Mouse (Mus musculus): ENCODE results near the gene Matk.

The Matk gene

GRCm38 (mm10) chr10:81286586-81286985 is 33.9 kb downstream of the Matk start:
- no peak for DNase-seq (ENCODE audit: low spot score in 2 of 2)

DNA sequence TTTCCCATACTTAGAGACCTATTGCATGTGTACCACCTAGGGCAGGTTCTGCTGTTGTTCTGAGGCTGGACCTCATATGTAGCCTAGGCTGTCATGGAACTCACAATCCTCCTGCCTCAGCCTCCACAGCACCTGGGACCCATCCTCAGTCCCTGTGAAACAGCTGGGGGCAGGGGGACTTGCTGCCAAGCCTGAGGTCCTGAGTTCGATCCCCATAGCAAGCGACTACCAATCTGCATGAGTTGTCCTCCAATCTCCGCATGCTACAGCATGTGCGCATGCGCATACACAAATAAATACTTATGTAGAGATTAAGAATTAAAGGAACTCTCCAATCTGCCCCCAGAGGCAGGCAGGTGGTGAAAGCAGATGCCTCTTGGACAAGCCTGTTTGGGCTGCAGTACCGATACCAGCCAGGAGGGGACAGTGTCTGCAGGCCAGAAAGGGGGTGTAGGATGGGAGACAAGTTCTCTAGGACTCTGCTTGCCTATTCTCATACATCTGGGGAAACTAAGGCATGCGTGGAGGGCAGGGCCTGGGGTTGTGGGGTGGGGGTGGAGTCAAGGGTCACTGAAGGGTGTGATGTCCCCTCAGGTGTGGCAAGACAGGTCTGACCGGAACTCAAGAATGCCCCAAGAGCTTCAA is 34.9 kb downstream of the Matk start:
- DNase-seq (ENCODE audit: low spot score in 2 of 2): no peak

- DNase-seq (ENCODE audit: low spot score in 2 of 2): no peak
Observed at GRCm38 (mm10) chr10:81288601-81289000, 35.9 kb downstream of the Matk start.

GRCm38 (mm10) chr10:81289278-81289677 is 36.5 kb downstream of the Matk start:
- no peak for DNase-seq (ENCODE audit: low spot score in 2 of 2)

DNA sequence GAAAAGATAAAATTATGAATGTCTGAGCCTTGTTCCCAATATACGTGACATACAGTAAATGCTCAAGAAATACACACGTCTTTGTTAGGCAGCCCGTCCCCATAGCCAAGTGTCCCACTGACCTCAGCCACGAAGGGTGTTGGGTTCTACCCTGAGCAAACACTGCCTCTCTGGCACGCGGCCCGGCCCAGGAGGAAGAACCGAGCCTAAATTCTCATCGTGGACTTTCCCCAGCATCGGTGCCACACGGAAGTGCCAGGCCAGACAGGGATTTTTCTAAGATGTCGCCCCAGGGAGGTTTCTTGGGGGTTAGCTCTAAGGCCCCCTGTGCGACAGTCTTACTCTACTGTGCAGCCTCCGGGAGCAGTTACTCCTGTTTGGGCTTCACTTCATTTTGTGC is 37.1 kb downstream of the Matk start:
- DNase-seq (ENCODE audit: low spot score in 2 of 2): no peak

- DNase-seq (ENCODE audit: low spot score in 2 of 2): no peak
Observed at GRCm38 (mm10) chr10:81290698-81291460, 38.1 kb downstream of the Matk start.

DNA sequence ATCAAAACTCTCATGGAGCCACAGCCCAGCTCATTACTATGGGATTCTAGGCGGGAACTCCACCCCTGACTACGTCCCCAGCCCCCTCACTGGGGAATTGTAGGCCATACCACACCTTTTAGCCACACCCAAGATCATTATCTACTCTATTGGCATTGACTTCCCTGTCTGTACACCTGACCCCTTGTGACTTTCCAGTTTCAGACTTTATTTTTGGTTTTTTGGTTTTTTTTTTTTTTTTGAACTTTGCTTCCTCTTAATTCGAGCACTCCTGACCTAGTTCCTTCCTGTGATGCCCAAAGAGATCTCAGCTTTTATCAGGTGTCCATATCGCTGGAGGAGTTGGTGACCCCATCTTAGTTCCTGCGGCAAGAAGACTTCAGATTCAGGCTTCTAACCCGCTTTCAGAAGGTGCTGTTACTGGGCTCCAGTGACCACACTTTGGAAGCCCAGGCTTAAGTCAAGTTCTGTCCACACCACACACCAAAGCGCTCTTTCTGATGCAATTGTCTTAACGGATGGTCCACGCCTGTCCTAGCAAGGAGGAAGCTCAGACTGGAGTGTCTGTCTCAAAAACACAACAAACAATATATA is 38.9 kb downstream of the Matk start, which contains the start of gene Tjp3:
Gene Tjp3 (minus strand): TSS at position 71 of the 594 bp plus-strand sequence.
- no peak for DNase-seq (ENCODE audit: low spot score in 2 of 2)

DNA sequence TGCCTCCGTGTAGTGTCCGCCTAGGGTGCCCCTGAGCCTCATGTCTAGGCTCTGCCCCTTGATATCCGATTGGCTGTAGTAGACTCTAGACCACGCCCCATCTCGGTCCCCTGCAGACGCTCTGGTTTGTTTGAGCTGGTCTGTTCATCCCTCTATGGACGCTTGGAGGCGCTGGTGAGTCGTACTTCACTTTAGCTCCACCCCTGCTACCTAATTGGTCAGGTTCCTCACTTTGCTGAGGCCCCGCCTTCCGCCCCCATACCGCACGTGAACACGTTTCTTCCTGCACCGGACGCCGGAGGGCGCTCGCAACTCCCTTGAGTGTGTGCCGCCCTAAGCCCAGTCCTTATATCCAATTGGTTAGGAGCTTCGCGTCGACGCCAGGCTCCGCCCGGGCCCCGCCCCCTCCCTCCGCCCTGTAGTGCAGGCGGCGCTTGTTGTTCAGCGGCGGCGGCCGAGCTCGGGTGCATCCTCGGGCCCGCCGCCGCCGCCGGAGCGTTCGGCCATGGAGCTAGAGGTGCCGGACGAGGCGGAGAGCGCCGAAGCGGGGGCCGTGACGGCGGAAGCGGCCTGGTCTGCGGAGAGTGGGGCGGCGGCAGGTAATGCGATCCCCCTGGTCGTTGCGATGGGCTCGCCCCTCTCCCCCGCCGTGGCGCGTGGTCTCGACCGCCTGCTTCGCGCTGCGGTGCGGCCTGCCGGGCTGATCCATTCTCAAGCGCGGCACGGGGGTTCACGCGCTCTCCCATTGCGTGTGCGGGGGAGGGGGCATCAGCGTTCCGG is 40.0 kb downstream of the Matk start, which contains the start of gene Pip5k1c:
Gene Pip5k1c (plus strand): TSS at position 410 of the 780 bp plus-strand sequence.
- DNase-seq (ENCODE audit: low spot score in 2 of 2): peak; percentile 99

- no peak for DNase-seq (ENCODE audit: low spot score in 2 of 2)
Observed at GRCm38 (mm10) chr10:81293334-81294030, 40.7 kb downstream of the Matk start.

DNA sequence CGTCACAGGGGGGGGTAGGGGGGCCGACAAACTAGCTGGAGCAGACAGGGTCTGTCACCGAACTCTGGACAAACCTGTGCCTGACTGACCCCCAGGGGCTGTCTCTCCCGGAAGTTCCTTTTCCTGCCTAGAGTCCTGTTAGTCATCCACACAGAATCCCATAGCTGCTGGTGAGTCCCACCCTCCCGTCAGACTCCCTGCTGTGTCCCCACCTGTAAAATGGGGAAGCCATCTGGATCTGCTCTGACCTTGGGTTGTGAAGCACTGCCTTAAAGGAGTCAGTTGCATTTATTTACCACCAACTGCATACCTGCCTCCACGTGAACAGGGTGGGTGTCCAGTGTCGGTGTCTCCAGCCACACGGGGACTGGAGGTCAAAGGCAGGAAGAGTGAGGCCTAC is 41.7 kb downstream of the Matk start:
- no peak for DNase-seq (ENCODE audit: low spot score in 2 of 2)

DNA sequence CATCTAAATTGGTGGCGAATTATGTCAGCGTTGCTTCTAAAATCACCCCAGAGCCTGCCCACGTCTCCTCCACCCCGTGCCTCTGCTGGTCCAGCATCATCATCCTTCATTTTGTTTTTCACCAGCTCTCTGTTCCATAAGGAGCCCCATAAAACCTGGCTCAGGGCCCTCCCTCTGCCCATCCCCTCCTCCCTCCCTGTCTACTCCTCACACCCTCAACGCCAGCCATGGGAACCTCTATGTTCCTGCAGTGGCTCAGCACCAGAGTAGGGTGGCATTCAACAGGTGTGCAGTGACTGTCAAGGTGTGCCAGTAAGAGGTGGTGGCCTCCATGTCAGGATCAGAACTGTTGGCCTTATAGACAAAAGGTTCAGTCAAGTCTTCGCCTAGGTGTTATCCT is 42.5 kb downstream of the Matk start:
- DNase-seq (ENCODE audit: low spot score in 2 of 2): no peak

DNA sequence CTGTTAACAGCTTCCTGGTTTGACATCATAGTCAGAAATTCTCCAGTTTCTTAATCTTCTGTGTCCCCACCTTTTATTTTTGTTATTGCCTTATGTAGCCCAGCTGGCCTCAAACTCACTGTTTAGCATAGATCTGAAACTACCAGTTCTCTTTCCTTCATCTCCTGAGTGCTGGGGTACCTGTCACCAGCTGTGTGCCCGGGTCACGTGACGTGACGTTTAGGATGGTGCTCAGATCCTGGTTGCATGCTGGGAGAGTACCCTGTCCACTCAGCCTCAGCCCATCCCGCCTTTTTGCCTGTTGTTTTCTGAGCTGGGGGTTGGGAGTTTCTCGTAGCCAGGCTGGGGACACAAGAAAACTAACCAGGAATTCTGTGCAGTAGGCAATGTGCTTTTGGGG is 44.5 kb downstream of the Matk start:
- no peak for DNase-seq (ENCODE audit: low spot score in 2 of 2)

GRCm38 (mm10) chr10:81297845-81298244 is 45.1 kb downstream of the Matk start:
- DNase-seq (ENCODE audit: low spot score in 2 of 2): no peak

DNA sequence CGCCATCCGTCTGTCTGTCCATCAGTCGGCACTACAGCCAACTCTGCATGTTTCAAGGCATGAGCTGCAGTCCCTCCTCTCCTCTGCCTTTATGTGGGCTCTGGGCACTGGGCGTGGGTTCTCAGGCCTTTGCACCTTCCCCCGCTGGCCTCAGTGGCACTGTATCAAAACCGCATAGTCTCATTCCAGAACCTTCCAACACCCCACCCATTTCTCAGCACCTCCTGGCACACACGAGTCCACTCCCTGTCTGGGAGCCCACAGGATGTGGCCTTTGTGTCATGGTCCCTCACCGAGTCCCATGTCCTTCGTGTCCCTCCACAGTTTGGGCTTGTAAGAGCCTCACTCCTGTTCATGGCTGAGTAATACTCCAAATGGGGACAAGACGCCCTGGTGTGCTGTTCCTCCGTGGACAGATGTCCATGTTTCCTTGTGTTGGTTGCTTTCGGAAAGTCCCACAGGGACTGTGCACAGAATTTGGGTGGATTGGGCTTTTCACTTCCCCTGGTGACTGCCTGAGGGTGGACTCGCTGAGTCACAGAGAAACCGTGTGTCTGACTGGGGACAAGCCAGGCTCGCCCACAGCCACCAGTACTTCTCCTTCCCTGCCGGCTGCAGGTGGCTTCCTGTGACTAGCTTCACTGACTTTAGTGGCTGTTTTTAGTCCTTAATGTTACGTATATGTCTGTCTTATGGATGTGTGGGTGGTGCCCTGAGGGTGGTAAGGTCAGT is 45.8 kb downstream of the Matk start:
- DNase-seq (ENCODE audit: low spot score in 2 of 2): no peak

- DNase-seq (ENCODE audit: low spot score in 2 of 2): no peak
Observed at GRCm38 (mm10) chr10:81299585-81300351, 47.0 kb downstream of the Matk start.

- DNase-seq (ENCODE audit: low spot score in 2 of 2): no peak
Observed at GRCm38 (mm10) chr10:81300352-81300907, 47.7 kb downstream of the Matk start.

DNA sequence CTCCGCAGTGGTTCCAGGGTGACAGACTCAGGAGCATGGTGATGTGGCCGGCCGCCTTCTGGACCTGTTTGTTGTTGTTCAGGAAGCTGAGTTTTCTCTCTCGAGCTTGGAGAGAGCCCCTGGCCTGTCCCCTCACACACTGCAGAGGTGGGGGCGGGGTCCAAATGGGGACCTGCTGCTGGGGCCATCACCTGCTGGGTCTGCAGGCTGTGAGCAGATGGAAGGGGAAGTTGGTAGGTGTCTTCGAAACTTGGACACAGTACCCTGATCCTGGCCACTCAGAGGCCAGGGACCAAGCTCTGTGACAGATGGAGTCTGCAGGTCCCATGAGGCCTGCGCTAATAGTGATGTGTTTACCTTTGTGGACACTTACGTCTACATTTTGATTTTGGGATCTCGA is 48.6 kb downstream of the Matk start:
- no peak for DNase-seq (ENCODE audit: low spot score in 2 of 2)

- DNase-seq (ENCODE audit: low spot score in 2 of 2): no peak
Observed at GRCm38 (mm10) chr10:81302288-81302687, 49.6 kb downstream of the Matk start.

DNA sequence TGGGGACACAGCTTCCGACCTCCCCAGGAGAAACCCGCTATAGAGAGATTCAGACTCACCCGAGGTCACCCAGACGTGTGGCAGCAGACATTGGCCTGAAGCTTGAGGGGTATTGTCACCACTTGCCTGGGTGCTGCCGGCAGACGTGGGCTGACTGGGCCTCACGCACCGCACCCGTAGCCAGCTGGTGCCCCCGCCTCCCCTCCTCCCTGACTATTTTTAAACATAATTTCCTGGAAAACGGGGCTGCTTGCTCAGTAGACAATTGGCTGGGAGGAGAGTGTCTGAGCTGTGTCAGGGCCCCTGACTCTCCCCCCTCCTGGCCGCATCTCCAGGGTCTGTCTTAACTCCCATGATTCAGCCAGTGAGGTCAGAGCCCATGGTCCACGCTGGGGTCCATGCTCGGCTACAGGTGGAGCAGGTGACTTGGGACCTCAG is 50.1 kb downstream of the Matk start:
- DNase-seq (ENCODE audit: low spot score in 2 of 2): peak in 1 of 2 experiments; percentile 63

DNA sequence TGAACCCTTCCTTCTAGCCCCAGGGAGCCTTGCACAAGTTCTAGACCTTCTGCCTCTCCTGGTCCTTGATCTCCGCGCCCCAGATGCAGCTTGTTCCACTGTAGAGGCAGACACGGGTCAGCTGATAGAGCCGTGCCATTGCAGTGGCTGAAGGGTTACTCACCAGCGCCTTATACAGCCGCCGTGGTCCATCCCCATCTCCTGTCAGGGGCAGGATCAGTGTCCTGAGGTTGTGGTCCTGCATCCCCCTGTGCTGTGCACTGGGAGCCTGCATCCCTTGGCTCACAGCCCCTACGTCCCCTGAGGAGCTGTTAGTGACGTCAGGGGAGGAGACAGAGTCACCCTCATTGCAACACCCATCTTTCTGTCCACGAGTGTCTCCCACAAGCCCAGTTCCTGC is 50.5 kb downstream of the Matk start:
- no peak for DNase-seq (ENCODE audit: low spot score in 2 of 2)

Measured in frontal cortex, postnatal 25 days (tissue).